Mouse (Mus musculus): ENCODE data around the gene Ctsf. TPM values are rescaled to one million over a fixed set of nuclear protein-coding genes. Genes with fewer than 3 reads are reported as not detected.
"Not testable (repeated sequence)": the region's sequence is repeated elsewhere in the genome, so short reads cannot be mapped to it uniquely, and the experiment has no call there.

Ctsf gene
- polyA plus RNA-seq (2012; rRNA removed), result 32.4 and 35.7 TPM in 2 replicates

- Histone ChIP-seq H3K27ac (ENCODE audit: control insufficient read depth, insufficient read depth, low read depth, low read length) (peak within 1 kb of the TSS; percentile 77), H3K4me1 (ENCODE audit: control insufficient read depth, insufficient read depth, low read length) (peaks cover 20% of the 10 kb centered on the region), H3K4me3 (ENCODE audit: control insufficient read depth, low read depth, low read length) (peak within 1 kb of the TSS; percentile 86), H3K36me3 (ENCODE audit: control insufficient read depth, insufficient read depth, low read length) (no peaks in the 10 kb centered on the region), H3K27me3 (ENCODE audit: control insufficient read depth, insufficient read depth, low read length) (no peaks in the 10 kb centered on the region)
- peak; percentile 57 for TF ChIP-seq POLR2A (IDR thresholded peaks at IDR 0.05; ENCODE audit: control insufficient read depth, low read depth, low read length)
- TF ChIP-seq CTCF (IDR thresholded peaks at IDR 0.05; ENCODE audit: control insufficient read depth, insufficient read depth, insufficient replicate concordance, low read depth, low read length), result no peak
Measured at GRCm38 (mm10) chr19:4854552-4855469, at the start of gene Ctsf. Gene Ctsf (plus strand): TSS chr19:4855130.

- Histone ChIP-seq H3K4me3 (ENCODE audit: control insufficient read depth, low read depth, low read length) (peak overlapping the region; percentile 95), H3K27ac (ENCODE audit: control insufficient read depth, insufficient read depth, low read depth, low read length) (peak overlapping the region; percentile 100), H3K4me1 (ENCODE audit: control insufficient read depth, insufficient read depth, low read length) (no peaks in the 10 kb centered on the region; the same call in 1 of the 2 replicates), H3K36me3 (ENCODE audit: control insufficient read depth, insufficient read depth, low read length) (peaks cover 2% of the 10 kb centered on the region; the same call in 1 of the 2 replicates), H3K27me3 (ENCODE audit: control insufficient read depth, insufficient read depth, low read length) (no peaks in the 10 kb centered on the region)
- TF ChIP-seq POLR2A (IDR thresholded peaks at IDR 0.05; ENCODE audit: control insufficient read depth, low read depth, low read length) (no peak), CTCF (IDR thresholded peaks at IDR 0.05; ENCODE audit: control insufficient read depth, insufficient read depth, insufficient replicate concordance, low read depth, low read length) (no peak)
Measured at GRCm38 (mm10) chr19:4810309-4810708, 44.6 kb upstream of the Ctsf start.

- Histone ChIP-seq H3K36me3 (ENCODE audit: control insufficient read depth, insufficient read depth, low read length) (peaks cover 2% of the 10 kb centered on the region; the same call in 1 of the 2 replicates), H3K4me3 (ENCODE audit: control insufficient read depth, low read depth, low read length) (peak overlapping the region; percentile 95), H3K27me3 (ENCODE audit: control insufficient read depth, insufficient read depth, low read length) (no peaks in the 10 kb centered on the region), H3K27ac (ENCODE audit: control insufficient read depth, insufficient read depth, low read depth, low read length) (peak overlapping the region; percentile 100), H3K4me1 (ENCODE audit: control insufficient read depth, insufficient read depth, low read length) (no peaks in the 10 kb centered on the region; the same call in 1 of the 2 replicates)
- no peak for TF ChIP-seq CTCF (IDR thresholded peaks at IDR 0.05; ENCODE audit: control insufficient read depth, insufficient read depth, insufficient replicate concordance, low read depth, low read length)
- TF ChIP-seq POLR2A (IDR thresholded peaks at IDR 0.05; ENCODE audit: control insufficient read depth, low read depth, low read length), result no peak
Measured at GRCm38 (mm10) chr19:4810746-4811062, 44.2 kb upstream of the Ctsf start.

- peak; percentile 90 for TF ChIP-seq POLR2A (IDR thresholded peaks at IDR 0.05; ENCODE audit: control insufficient read depth, low read depth, low read length)
- TF ChIP-seq CTCF (IDR thresholded peaks at IDR 0.05; ENCODE audit: control insufficient read depth, insufficient read depth, insufficient replicate concordance, low read depth, low read length), result no peak
- Histone ChIP-seq H3K4me1 (ENCODE audit: control insufficient read depth, insufficient read depth, low read length) (no peaks in the 10 kb centered on the region; the same call in 1 of the 2 replicates), H3K4me3 (ENCODE audit: control insufficient read depth, low read depth, low read length) (peak within 1 kb of the TSS; percentile 95), H3K27me3 (ENCODE audit: control insufficient read depth, insufficient read depth, low read length) (no peaks in the 10 kb centered on the region), H3K27ac (ENCODE audit: control insufficient read depth, insufficient read depth, low read depth, low read length) (peak within 1 kb of the TSS; percentile 100), H3K36me3 (ENCODE audit: control insufficient read depth, insufficient read depth, low read length) (peaks cover 2% of the 10 kb centered on the region; the same call in 1 of the 2 replicates)
Measured at GRCm38 (mm10) chr19:4811063-4811908, 43.6 kb upstream of the Ctsf start, which contains the start of the genes Gm21992 and Rbm14. Gene Gm21992 (minus strand): TSS chr19:4811612. Gene Rbm14 (minus strand): TSS chr19:4811634.

GRCm38 (mm10) chr19:4811909-4812242 lies 43.1 kb upstream of the Ctsf start:
- peak overlapping the region; percentile 95 for H3K4me3 ChIP-seq (ENCODE audit: control insufficient read depth, low read depth, low read length)
- H3K27ac ChIP-seq (ENCODE audit: control insufficient read depth, insufficient read depth, low read depth, low read length), result peak overlapping the region; percentile 98
- TF ChIP-seq POLR2A (IDR thresholded peaks at IDR 0.05; ENCODE audit: control insufficient read depth, low read depth, low read length) (no peak), CTCF (IDR thresholded peaks at IDR 0.05; ENCODE audit: control insufficient read depth, insufficient read depth, insufficient replicate concordance, low read depth, low read length) (no peak)

GRCm38 (mm10) chr19:4812334-4812949 lies 42.5 kb upstream of the Ctsf start:
- peak overlapping the region; percentile 98 for H3K27ac ChIP-seq (ENCODE audit: control insufficient read depth, insufficient read depth, low read depth, low read length)
- H3K27me3 ChIP-seq (ENCODE audit: control insufficient read depth, insufficient read depth, low read length); H3K36me3 ChIP-seq (ENCODE audit: control insufficient read depth, insufficient read depth, low read length); H3K4me1 ChIP-seq (ENCODE audit: control insufficient read depth, insufficient read depth, low read length): not testable (repeated sequence)
- peak overlapping the region; percentile 95 for H3K4me3 ChIP-seq (ENCODE audit: control insufficient read depth, low read depth, low read length)

More at GRCm38 (mm10) chr19:4811909-4812242, 43.1 kb upstream of the Ctsf start:
- Histone ChIP-seq H3K4me1 (ENCODE audit: control insufficient read depth, insufficient read depth, low read length) (no peaks in the 10 kb centered on the region; the same call in 1 of the 2 replicates), H3K27me3 (ENCODE audit: control insufficient read depth, insufficient read depth, low read length) (no peaks in the 10 kb centered on the region), H3K36me3 (ENCODE audit: control insufficient read depth, insufficient read depth, low read length) (peaks cover 2% of the 10 kb centered on the region; the same call in 1 of the 2 replicates)

Measured in testis, adult 2 months (tissue).